Mouse (Mus musculus) left cerebral cortex, postnatal 14 days (tissue): ENCODE data around the gene Abcb4. TPM values are rescaled to one million over a fixed set of nuclear protein-coding genes. Genes with fewer than 3 reads are reported as not detected.
"Not testable (repeated sequence)": the region's sequence is repeated elsewhere in the genome, so short reads cannot be mapped to it uniquely, and the experiment has no call there.

Experiments used
- DNase-seq, 2 experiments: peaks; one replicate each; pipeline ENCODE4 v3.0.0; 2021 to 2022; ENCODE audit warnings: low spot score in 2 of 2, mixed read lengths in 1 of 2
- intact Hi-C: fragments of 180-260 bp; cut with DNase I; formaldehyde crosslinking; loops from one replicate; pipeline ENCODE4 v1.15.1; 2025
- total RNA-seq, 2 experiments: library from RNA; stranded (reverse); gene quantifications; 2 replicates each; pipeline ENCODE4 v1.2.3; 2021

Gene Abcb4
- total RNA-seq, 2 experiments from 2014 or later = 3.5 to 3.8 TPM

GRCm38 (mm10) chr5:8901001-8901400 is 7.5 kb downstream of the Abcb4 start:
- no peak for DNase-seq
- intact Hi-C loops = no loop called here

DNA sequence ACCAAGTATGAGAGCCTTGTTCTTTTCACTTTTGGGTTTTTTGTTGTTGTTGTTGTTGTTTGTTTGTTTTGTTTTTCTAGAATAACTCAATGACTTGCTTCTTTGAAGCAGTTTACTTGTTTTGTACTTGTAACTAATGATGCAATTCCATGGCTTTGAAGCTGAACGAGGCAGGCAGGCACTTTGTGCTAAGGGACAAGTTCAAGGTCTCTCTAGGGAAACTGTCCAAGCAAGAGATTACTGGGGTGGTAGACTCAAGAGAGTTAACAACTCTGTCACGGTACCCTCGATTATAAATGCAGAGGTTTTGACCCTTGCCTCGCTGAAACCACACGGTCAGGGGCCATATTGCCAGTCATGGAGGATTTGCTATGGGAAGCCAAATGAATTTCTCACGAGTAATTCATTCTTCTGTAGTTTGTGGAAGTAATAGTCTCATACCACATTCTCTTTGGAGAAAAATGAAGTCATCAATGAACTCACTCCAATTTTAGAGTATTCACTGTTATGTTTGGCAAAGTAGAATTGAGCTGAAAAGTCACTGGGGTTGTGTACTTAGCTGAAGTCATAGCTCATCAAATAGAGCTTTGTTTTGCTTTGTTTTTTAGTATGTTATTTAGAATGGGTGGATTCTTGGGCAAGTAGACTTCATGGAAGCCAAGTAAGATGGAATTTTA is 8.8 kb downstream of the Abcb4 start:
- intact Hi-C loops = no loop called here
- no peak for DNase-seq

DNA sequence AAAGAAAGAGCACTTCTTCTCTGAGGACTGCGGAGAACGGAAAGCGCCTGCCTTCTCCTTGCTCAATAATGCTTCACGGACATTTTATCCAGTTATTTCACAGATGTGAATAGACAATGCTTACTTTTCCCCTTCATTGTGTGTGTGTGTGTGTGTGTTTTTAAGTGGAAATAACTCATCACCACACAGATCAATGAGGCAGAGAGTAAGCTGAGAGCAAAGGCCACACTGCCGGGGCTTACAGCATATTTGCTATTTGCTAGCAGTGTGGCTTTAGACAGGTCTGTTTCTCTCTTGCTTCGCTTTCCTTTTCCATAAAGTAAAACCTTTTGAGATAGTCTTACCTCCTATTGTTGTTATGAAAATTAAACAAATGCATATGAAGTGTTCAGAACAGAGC is 11.0 kb downstream of the Abcb4 start:
- DNase-seq = no peak
- intact Hi-C loops = no loop called here

DNA sequence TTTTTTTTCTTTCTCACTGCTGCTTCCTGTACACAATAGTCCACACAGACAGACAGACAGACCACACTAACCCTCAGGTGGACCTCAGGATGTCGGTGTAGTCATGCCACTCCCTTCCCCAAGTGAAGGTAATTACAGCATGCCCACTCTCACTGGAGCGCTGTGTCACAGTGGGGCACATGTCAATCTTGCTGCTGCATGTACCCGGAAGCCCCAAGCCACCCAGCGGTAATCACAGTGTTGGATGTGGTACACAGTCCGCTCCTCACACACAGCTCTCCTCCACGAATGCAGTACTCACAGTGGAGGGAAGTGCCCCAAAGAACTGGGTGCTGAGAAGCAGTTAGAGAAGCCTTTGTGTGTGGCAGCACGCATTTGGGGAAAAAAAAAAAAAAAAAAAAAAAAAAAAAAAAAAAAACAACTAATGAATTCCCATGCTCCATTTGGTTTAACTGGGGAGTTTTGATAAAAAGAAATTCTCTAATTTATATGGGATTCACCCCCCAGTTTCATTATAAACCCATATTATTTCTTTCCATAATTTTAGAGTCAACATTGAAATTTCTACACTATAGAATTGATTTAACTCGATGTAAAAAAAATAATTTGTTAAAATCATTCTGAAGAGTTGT is 18.2 kb downstream of the Abcb4 start:
- DNase-seq = no peak
- intact Hi-C loops = no loop called here

DNA sequence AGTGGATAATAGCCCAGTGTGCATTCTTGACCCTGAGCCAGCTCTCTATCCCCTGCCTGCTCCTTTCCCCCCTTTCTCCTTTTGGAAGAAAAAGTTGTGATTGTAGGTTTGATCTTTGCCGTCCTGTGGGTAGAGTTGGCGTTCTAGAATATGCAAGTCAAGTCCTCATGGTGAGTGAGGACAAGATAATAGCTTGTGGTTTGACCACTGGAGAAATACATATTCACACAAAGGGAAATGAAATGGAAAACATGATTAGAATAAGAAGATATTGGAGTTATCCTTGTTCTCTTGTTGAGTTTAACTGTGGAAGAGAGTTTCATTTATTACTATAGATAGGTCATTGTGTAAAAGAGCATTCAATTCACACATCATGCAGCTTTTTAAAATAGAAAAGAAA is 22.9 kb downstream of the Abcb4 start:
- no peak for DNase-seq
- intact Hi-C loops = no loop called here

DNA sequence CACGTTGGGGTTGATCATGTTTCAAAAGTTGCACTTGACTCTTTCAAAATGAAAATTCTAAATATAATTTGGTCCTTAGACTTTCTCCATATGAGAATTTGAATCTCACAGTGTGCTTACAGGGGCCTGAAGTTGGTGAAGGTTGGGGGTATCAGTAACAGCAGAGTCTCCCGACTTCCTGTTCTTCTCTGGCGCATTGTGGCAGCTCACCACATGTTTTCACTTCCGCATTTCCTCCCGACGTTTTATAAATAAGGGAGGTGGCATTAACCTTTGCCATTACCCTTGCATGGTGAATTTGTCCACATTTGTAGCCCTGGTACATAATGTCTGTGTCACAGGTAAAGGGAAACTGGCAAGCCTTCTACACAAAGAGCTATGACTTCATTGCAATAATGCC is 23.6 kb downstream of the Abcb4 start:
- no peak for DNase-seq
- intact Hi-C loops = no loop called here

- intact Hi-C loops = no loop called here
- no peak for DNase-seq
Observed at GRCm38 (mm10) chr5:8928440-8928839, 34.9 kb downstream of the Abcb4 start.

- intact Hi-C loops = no loop called here
- DNase-seq = no peak
Observed at GRCm38 (mm10) chr5:8937965-8938364, 44.4 kb downstream of the Abcb4 start.

DNA sequence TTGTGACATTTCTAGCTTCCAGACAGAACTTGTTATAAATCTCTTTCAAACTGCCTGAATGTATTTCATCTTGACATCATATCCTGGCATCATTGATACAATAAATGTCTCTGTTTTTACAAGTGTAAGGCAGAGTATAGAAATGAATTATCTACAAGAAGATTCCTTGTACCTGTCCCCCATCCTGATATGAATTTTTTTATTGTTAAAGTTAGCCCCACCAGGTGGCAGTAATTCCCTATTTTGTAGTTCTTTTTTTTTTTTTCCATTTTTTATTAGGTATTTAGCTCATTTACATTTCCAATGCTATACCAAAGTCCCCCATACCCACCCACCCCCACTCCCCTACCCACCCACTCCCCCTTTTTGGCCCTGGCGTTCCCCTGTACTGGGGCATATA is 47.7 kb downstream of the Abcb4 start:
- DNase-seq, intact Hi-C loops: not testable (repeated sequence)

DNA sequence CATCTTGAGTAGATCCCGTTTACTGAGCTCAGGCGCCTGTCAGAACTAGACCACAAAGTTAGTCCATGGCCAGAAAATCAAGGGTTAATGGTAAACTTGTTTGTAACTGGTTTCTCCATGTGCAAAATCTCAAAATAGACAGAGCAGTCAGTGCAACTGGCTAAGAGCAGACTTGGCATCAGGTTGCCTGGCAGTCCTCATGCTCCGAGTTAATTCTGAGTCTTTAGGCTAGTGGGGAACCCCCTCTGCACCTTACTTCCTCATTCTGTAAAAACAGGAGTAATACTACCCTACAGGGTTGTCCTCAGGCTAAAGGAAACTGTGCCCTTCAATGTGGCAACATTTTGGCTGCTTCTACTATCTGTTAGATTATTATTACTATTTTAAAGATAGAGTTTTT is 50.3 kb downstream of the Abcb4 start:
- peak; percentile 7 to 39 for DNase-seq
- intact Hi-C loops = no loop called here

DNA sequence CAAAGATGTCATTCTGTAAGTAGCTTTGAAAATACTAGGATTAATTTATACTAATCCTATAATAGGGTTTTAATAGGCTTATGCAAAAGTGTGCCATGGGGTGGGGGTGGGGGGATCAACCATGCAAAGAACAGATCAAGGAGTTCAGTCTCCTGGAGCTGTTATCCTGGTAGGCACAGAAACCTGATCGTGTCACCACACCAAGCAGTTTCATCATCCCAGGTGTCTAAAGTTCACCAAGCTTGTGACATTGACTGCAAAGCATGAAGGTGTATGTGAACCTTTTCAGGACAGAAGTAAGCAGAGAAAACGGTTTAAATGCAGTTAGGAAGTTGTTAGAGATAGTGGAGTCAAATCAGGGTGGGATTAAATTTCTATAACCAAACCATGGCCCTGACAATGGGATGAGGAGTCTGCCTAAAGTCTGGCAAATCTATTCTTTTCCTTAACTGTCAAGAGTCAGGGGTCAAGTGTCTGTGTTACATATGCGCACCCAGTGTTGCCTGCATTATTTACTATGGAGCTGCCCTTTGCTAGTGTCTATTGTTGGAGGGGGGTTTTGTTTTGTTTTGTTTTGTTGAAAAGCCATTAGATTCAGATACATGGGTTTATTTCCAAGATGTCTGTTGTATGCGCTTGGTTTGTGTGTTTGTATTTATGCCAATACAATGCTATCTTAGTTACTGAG is 54.0 kb downstream of the Abcb4 start:
- DNase-seq = no peak
- intact Hi-C loops = no loop called here

- intact Hi-C loops = no loop called here
Observed at GRCm38 (mm10) chr5:8953660-8954059, 60.1 kb downstream of the Abcb4 start.

DNA sequence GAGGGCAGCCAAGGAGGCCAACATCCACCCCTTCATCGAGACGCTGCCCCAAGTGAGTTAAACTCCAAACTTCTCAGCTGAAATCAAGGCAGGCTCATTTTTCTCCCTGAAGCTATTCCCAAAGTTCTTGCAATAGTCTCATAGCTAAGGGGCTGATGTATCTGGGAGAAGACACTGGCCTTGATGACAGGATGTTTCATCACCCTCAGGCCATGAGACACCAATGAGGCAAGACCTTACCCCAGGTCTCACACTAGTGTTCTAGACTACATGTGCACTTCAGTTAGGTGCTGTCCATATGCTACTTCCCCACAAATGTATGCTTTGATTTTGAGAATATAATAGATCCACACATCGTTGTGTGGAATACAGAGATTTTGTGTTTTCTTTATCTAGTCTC is 62.0 kb downstream of the Abcb4 start:
- intact Hi-C loops = no loop called here
- DNase-seq = no peak

More at GRCm38 (mm10) chr5:8953660-8954059, 60.1 kb downstream of the Abcb4 start:
- no peak for DNase-seq

- DNase-seq = no peak
- intact Hi-C loops = no loop called here
Observed at GRCm38 (mm10) chr5:8960534-8960933, 67.0 kb downstream of the Abcb4 start.

- DNase-seq = no peak
- intact Hi-C loops = no loop called here
Observed at GRCm38 (mm10) chr5:8964487-8964886, 71.0 kb downstream of the Abcb4 start.

GRCm38 (mm10) chr5:8970694-8971093 is 77.2 kb downstream of the Abcb4 start:
- intact Hi-C loops = no loop called here
- DNase-seq = no peak

DNA sequence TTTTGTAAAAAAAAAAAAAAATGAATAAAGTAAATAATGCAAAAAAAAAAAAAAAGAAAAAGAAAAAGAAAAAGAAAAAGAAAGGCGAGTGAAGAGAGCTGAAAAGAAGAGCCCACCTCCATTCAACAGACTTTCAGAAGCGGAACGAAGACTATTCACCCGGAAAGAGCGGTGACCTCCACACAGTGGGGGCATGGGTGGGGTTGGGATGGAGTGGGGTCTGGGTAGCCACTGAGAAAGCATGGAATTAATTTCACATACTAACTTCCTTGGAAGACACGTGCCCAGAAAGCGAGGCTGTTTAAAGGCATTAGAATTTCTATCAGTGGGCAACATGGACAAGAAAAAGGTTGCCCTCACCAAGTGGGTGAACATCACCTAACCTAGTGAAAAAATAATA is 78.8 kb downstream of the Abcb4 start:
- intact Hi-C loops = no loop called here
- DNase-seq = no peak

- no peak for DNase-seq
- intact Hi-C loops = no loop called here
Observed at GRCm38 (mm10) chr5:8974721-8975120, 81.2 kb downstream of the Abcb4 start.

DNA sequence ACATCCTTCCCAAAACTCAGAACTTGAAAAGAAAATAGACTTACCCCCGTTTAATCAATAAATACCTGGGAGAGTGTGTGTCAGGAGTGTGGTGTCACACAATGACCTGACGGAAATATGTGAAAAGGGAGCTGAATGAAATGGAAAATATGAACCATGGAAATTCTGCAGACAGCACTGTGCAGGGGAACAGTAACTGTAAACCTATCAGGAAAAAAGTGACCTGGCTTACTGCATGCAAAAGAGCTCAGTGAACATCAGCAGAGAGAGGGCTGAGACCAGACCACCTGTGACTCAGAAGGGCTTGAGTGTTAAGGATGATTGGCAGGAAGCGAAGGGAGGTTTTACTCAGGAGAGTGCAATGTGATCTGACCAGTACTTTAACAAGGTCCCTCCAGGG is 92.0 kb downstream of the Abcb4 start:
- intact Hi-C loops = no loop called here
- DNase-seq = no peak

- DNase-seq = no peak
- intact Hi-C loops = no loop called here
Observed at GRCm38 (mm10) chr5:8987925-8988324, 94.4 kb downstream of the Abcb4 start.

GRCm38 (mm10) chr5:8990526-8990925 is 97.0 kb downstream of the Abcb4 start:
- DNase-seq = no peak
- intact Hi-C loops = no loop called here
